Mouse (Mus musculus): Measurements from ENCODE around the gene Sycp2l. TPM values are rescaled to one million over a fixed set of nuclear protein-coding genes. Genes with fewer than 3 reads are reported as not detected.

Sycp2l gene
- total RNA-seq, 1 experiment from 2014 or later = not detected

Other genes starting within 250 kb of the Sycp2l start
- gene Pak1ip1, start 113.3 kb upstream of the Sycp2l start, total RNA-seq (2021) = 62.3 and 64.0 TPM in 2 replicates
- gene Tmem14c, start 98.0 kb upstream of the Sycp2l start, total RNA-seq (2021) = 268 and 286 TPM in 2 replicates
- not detected in 2 replicates for gene Mak, start 34.6 kb upstream of the Sycp2l start, total RNA-seq (2021)
- gene Gcm2, start 3.3 kb upstream of the Sycp2l start, total RNA-seq (2021) = not detected in 2 replicates
- 2.7 and 44.4 TPM in 2 replicates for gene Elovl2, start 106.1 kb downstream of the Sycp2l start, total RNA-seq (2021)
- gene Smim13, start 135.5 kb downstream of the Sycp2l start, total RNA-seq (2021) = 14.0 and 15.4 TPM in 2 replicates
- gene Gm17364, start 159.7 kb downstream of the Sycp2l start, total RNA-seq (2021) = not detected in 2 replicates

Data from adrenal gland, postnatal 14 days (tissue).